Mouse (Mus musculus) urinary bladder, postnatal 14 days (tissue): ENCODE results near the gene Pld5.
A peak's percentile ranks its signal among the peaks of the same experiment; 100 is the strongest.

Experiments used
- DNase-seq: peaks from one replicate; pipeline ENCODE4 v3.0.0; 2021; ENCODE audit warnings: low spot score

Pld5 gene

GRCm38 (mm10) chr1:176274667-176275610, at the start of gene Pld5:
TSS of gene Pld5 (minus strand) at chr1:176275312.
- DNase-seq: peak; percentile 14

GRCm38 (mm10) chr1:176315063-176315462, 40.0 kb upstream of the Pld5 start:
- DNase-seq: no peak

GRCm38 (mm10) chr1:176310174-176310573, 35.1 kb upstream of the Pld5 start:
- no peak for DNase-seq

GRCm38 (mm10) chr1:176289396-176289795, 14.3 kb upstream of the Pld5 start:
- DNase-seq: no peak

GRCm38 (mm10) chr1:176275611-176275980, 484 bp upstream of the Pld5 start:
- DNase-seq: no peak

- no peak for DNase-seq
Measured at GRCm38 (mm10) chr1:176248717-176249030, 26.4 kb downstream of the Pld5 start.

GRCm38 (mm10) chr1:176247885-176248716, 27.0 kb downstream of the Pld5 start:
- DNase-seq: no peak

GRCm38 (mm10) chr1:176239199-176239598, 35.9 kb downstream of the Pld5 start:
- DNase-seq: no peak

- no peak for DNase-seq
Measured at GRCm38 (mm10) chr1:176223794-176224193, 51.3 kb downstream of the Pld5 start.

GRCm38 (mm10) chr1:176223196-176223595, 51.9 kb downstream of the Pld5 start:
- peak; percentile 57 for DNase-seq

GRCm38 (mm10) chr1:176218217-176218616, 56.9 kb downstream of the Pld5 start:
- DNase-seq: no peak

- peak; percentile 4 for DNase-seq
Measured at GRCm38 (mm10) chr1:176213645-176214221, 61.4 kb downstream of the Pld5 start.

- no peak for DNase-seq
Measured at GRCm38 (mm10) chr1:176212922-176213644, 62.0 kb downstream of the Pld5 start.

- DNase-seq: no peak
Measured at GRCm38 (mm10) chr1:176210803-176211202, 64.3 kb downstream of the Pld5 start.

GRCm38 (mm10) chr1:176208014-176208413, 67.1 kb downstream of the Pld5 start:
- DNase-seq: no peak

GRCm38 (mm10) chr1:176202360-176202759, 72.8 kb downstream of the Pld5 start:
- no peak for DNase-seq

- DNase-seq: no peak
Measured at GRCm38 (mm10) chr1:176197036-176197766, 77.9 kb downstream of the Pld5 start.

GRCm38 (mm10) chr1:176196341-176196740, 78.8 kb downstream of the Pld5 start:
- no peak for DNase-seq

- DNase-seq: no peak
Measured at GRCm38 (mm10) chr1:176194727-176195126, 80.4 kb downstream of the Pld5 start.

GRCm38 (mm10) chr1:176183991-176184390, 91.1 kb downstream of the Pld5 start:
- DNase-seq: peak; percentile 3

GRCm38 (mm10) chr1:176174971-176175370, 100.1 kb downstream of the Pld5 start:
- no peak for DNase-seq
